Mouse (Mus musculus) lung, adult 2 months (tissue): ENCODE results near the gene Pxdn.

Experiments
- CTCF ChIP-seq: fragments of 200-500 bp; IDR thresholded peaks from 2 replicates; pipeline ENCODE4 v1.5.1; 2011; ENCODE audit warnings: mild to moderate bottlenecking, low read length, control low read depth; ENCODE audit not compliant: insufficient read depth
- POLR2A ChIP-seq: fragments of 200-500 bp; IDR thresholded peaks from 2 replicates; pipeline ENCODE4 v1.6.1; 2011; ENCODE audit warnings: low read depth, mild to moderate bottlenecking, control low read depth, low read length, borderline replicate concordance; ENCODE audit errors: extremely low read depth

- TF ChIP-seq CTCF (no peak), POLR2A (no peak)
Measured at GRCm38 (mm10) chr12:29933501-29933900, 3.9 kb upstream of the Pxdn start.
